Mouse (Mus musculus): ENCODE results near the gene Fastkd2. TPM values are rescaled to one million over a fixed set of nuclear protein-coding genes. Genes with fewer than 3 reads are reported as not detected.

The Fastkd2 gene
- total RNA-seq (2014; rRNA removed) (12.7 and 16.3 TPM in 2 replicates), polyA plus RNA-seq (2015; fragmentation: Nextera tagmentation; extraction: Ambion mirVana) (23.9 and 24.2 TPM in 2 replicates)

DNA sequence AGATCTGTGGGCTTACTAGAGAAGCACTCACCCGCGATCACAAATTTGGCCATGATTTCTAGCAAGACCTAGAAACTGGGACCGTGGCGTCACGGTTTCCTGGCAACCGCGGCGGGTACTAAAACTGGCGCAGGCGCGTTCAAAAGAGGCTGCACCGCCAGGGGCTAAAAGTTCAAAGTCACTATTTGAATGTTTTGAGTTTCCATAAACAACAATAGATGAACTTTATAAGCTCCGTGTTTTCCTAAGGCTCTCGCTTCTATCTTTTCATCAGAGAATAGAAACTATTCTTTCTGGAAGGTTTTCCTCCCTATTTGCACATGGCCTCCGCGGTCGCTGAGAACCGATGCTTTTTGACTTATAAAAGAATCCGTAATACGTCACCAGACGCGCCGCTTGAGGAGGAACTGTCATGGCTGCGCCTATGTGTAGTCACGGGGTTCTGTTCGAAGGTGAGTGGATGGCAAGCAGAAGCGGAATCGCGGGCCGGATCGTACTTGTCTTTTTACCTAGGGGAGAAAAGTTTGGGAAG, at the start of gene Fastkd2, which contains the start of gene Mdh1b:
Gene Fastkd2 (plus strand): TSS at position 375 of the 532 bp plus-strand sequence.
Gene Mdh1b (minus strand): TSS at position 79 of the 532 bp plus-strand sequence.
- no peak within 1 kb of the TSS; the same call in 1 of the 2 replicates for H3K27ac ChIP-seq (ENCODE audit: low read depth, low read length)
- H3K9me3 ChIP-seq (ENCODE audit: low read length) = no peaks in the 10 kb centered on the region
- peaks cover 18% of the 10 kb centered on the region; the same call in 1 of the 2 replicates for H3K4me1 ChIP-seq (ENCODE audit: insufficient read depth, low read length)
- under 1% methylated on average over 31 of the region's 31 CpGs for WGBS
- H3K4me2 ChIP-seq (ENCODE audit: low read depth, low read length, poor library complexity, severe bottlenecking) = peak within 1 kb of the TSS; percentile 57
- peak within 1 kb of the TSS; percentile 74 for H3K9ac ChIP-seq (replicated peaks; ENCODE audit: low read length, poor library complexity, severe bottlenecking)
- DNase-seq (ENCODE audit: low spot score) (peak; percentile 97), ATAC-seq (ENCODE audit: low FRiP score) (peak; percentile 97)
- peak within 1 kb of the TSS; percentile 65 for H3K4me3 ChIP-seq (ENCODE audit: low read depth, low read length)
- no peak for TF ChIP-seq CTCF (IDR thresholded peaks at IDR 0.05)
- H3K36me3 ChIP-seq (ENCODE audit: insufficient read depth, low read length) = no peaks in the 10 kb centered on the region
- no peaks in the 10 kb centered on the region for H3K27me3 ChIP-seq (ENCODE audit: insufficient read depth, low read length)

DNA sequence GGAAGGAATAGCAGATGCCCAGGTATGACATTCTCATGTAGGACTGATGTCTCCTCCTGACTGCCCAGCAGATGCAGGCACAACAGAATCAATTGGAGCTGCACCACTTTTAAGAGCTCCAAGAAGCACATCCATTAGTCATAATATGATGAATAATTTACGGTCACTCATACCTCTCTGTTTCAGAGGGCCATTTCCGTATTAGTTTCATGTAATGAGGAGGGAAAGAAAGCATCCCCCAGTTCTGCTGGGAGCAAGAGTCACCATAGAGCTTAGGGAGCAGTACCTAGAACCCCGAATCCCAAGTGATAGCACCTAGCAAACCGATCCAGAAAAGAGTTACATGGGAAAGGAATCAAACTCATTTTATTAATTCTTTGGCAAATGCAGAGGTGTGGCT, 43.6 kb upstream of the Fastkd2 start, which contains the start of gene Dytn:
Gene Dytn (minus strand): TSS at position 101 of the 400 bp plus-strand sequence.
- no peaks in the 10 kb centered on the region for H3K27me3 ChIP-seq (ENCODE audit: insufficient read depth, low read length)
- H3K4me2 ChIP-seq (ENCODE audit: low read depth, low read length, poor library complexity, severe bottlenecking) = no peak within 1 kb of the TSS
- H3K4me1 ChIP-seq (ENCODE audit: insufficient read depth, low read length) = no peaks in the 10 kb centered on the region
- H3K36me3 ChIP-seq (ENCODE audit: insufficient read depth, low read length) = no peaks in the 10 kb centered on the region
- H3K9me3 ChIP-seq (ENCODE audit: low read length) = no peaks in the 10 kb centered on the region
- no peak within 1 kb of the TSS for H3K27ac ChIP-seq (ENCODE audit: low read depth, low read length)
- ATAC-seq (ENCODE audit: low FRiP score) (no peak), DNase-seq (ENCODE audit: low spot score) (no peak)
- 88% methylated on average over 4 of the region's 4 CpGs for WGBS
- TF ChIP-seq CTCF (IDR thresholded peaks at IDR 0.05) = no peak
- H3K4me3 ChIP-seq (ENCODE audit: low read depth, low read length) = no peak within 1 kb of the TSS
- no peak within 1 kb of the TSS for H3K9ac ChIP-seq (replicated peaks; ENCODE audit: low read length, poor library complexity, severe bottlenecking)

DNA sequence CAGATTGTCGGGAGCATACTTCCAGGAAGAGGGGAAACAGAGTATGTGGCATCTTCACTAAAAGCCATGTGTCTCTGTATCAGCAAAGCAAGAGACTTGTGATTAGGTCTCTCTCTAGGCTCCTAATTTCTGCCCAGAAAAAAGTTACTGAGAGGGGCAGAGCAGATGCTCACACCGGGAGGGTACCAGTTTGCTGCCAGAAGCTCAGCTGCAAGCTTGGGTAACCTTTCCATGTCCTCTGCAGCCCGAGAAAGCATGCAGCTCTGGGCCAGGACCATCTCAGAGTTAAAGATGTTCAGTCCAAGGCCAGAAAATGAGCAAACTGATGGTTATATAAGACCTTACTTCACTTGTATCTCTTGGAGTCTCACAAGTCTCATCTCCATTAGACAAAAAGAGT, 33.6 kb upstream of the Fastkd2 start:
- peak; percentile 41 for DNase-seq (ENCODE audit: low spot score)
- Histone ChIP-seq H3K27ac (ENCODE audit: low read depth, low read length) (no peak overlapping the region), H3K4me1 (ENCODE audit: insufficient read depth, low read length) (no peaks in the 10 kb centered on the region), H3K9ac (replicated peaks; ENCODE audit: low read length, poor library complexity, severe bottlenecking) (no peak overlapping the region), H3K27me3 (ENCODE audit: insufficient read depth, low read length) (no peaks in the 10 kb centered on the region), H3K9me3 (ENCODE audit: low read length) (no peaks in the 10 kb centered on the region), H3K4me2 (ENCODE audit: low read depth, low read length, poor library complexity, severe bottlenecking) (no peak overlapping the region), H3K4me3 (ENCODE audit: low read depth, low read length) (no peak overlapping the region), H3K36me3 (ENCODE audit: insufficient read depth, low read length) (no peaks in the 10 kb centered on the region)
- 72% methylated on average over 3 of the region's 3 CpGs for WGBS
- no peak for TF ChIP-seq CTCF (IDR thresholded peaks at IDR 0.05)
- no peak for ATAC-seq (ENCODE audit: low FRiP score)

DNA sequence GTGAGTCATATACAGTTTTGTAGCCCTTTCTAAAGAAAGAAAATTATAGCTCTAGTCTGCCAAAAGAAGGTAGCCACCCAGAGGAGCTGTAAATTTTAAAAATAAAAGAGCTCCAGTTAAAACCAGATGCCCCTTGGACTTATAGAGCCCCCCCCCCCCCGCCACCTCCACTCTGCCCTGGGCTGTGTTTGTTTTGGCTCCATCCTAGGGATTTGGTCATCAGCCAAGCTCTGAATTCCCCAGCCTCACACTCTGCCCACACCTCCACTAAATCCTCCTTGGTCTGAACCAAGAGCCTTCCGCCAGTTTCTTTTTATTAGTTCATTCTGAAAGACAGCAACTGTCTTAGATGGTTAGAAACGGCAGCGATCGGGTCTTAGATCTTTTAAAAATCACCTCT, 24.7 kb upstream of the Fastkd2 start:
- no peak overlapping the region for H3K9ac ChIP-seq (replicated peaks; ENCODE audit: low read length, poor library complexity, severe bottlenecking)
- H3K27ac ChIP-seq (ENCODE audit: low read depth, low read length) = no peak overlapping the region
- no peak overlapping the region for H3K4me2 ChIP-seq (ENCODE audit: low read depth, low read length, poor library complexity, severe bottlenecking)
- H3K27me3 ChIP-seq (ENCODE audit: insufficient read depth, low read length) = no peaks in the 10 kb centered on the region
- WGBS = 52% methylated on average over 5 of the region's 5 CpGs
- no peaks in the 10 kb centered on the region for H3K36me3 ChIP-seq (ENCODE audit: insufficient read depth, low read length)
- H3K9me3 ChIP-seq (ENCODE audit: low read length) = no peaks in the 10 kb centered on the region
- TF ChIP-seq CTCF (IDR thresholded peaks at IDR 0.05) = no peak
- ATAC-seq (ENCODE audit: low FRiP score) (no peak), DNase-seq (ENCODE audit: low spot score) (no peak)
- H3K4me1 ChIP-seq (ENCODE audit: insufficient read depth, low read length) = no peaks in the 10 kb centered on the region
- no peak overlapping the region for H3K4me3 ChIP-seq (ENCODE audit: low read depth, low read length)

DNA sequence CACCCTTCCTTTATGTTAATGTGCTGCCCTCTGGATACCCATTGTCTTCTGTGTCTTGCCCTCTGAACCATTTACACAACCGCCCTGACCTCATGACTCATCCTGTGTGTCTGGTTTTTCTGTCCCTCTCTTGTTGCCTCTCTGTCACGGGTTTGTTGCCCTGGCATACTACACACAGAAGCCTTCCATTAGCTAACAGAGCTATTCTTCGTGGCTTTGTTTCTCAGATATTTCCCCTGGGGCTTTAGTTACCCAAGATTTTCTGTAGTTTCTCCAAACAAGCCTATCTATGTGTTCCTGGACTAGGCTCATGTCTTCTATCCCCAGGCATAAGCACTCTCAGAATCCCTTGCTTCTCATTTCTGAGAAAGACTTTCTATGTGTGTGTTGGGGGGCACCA, 21.5 kb upstream of the Fastkd2 start:
- DNase-seq (ENCODE audit: low spot score) = no peak
- Histone ChIP-seq H3K27me3 (ENCODE audit: insufficient read depth, low read length) (no peaks in the 10 kb centered on the region), H3K9ac (replicated peaks; ENCODE audit: low read length, poor library complexity, severe bottlenecking) (no peak overlapping the region), H3K27ac (ENCODE audit: low read depth, low read length) (no peak overlapping the region), H3K9me3 (ENCODE audit: low read length) (no peaks in the 10 kb centered on the region), H3K4me2 (ENCODE audit: low read depth, low read length, poor library complexity, severe bottlenecking) (no peak overlapping the region), H3K4me1 (ENCODE audit: insufficient read depth, low read length) (no peaks in the 10 kb centered on the region), H3K36me3 (ENCODE audit: insufficient read depth, low read length) (no peaks in the 10 kb centered on the region), H3K4me3 (ENCODE audit: low read depth, low read length) (no peak overlapping the region)
- no peak for ATAC-seq (ENCODE audit: low FRiP score)
- TF ChIP-seq CTCF (IDR thresholded peaks at IDR 0.05) = no peak
- 75% methylated on average over 3 of the region's 3 CpGs for WGBS

DNA sequence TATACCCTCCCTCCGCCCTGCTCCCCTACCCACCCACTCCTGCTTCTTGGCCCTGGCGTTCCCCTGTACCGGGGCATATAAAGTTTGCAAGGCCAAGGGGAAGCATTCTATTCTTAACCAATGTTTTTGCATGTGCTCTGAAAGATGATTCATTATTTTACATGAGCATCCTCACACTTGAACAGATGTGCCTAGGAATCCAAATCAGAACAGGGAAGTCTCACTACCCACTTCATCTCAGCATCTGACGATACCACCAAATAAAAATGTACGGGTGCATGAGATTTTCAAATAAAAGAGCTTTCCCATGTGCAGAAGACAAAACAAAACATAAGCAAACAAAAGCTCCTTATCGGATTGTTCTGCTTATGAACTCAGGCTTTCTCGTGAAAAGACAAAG, 10.3 kb upstream of the Fastkd2 start:
- H3K27ac ChIP-seq (ENCODE audit: low read depth, low read length) = no peak overlapping the region
- no peaks in the 10 kb centered on the region for H3K9me3 ChIP-seq (ENCODE audit: low read length)
- 70% methylated on average over 7 of the region's 7 CpGs for WGBS
- no peaks in the 10 kb centered on the region for H3K36me3 ChIP-seq (ENCODE audit: insufficient read depth, low read length)
- DNase-seq (ENCODE audit: low spot score) = no peak
- no peak overlapping the region for H3K9ac ChIP-seq (replicated peaks; ENCODE audit: low read length, poor library complexity, severe bottlenecking)
- no peak for TF ChIP-seq CTCF (IDR thresholded peaks at IDR 0.05)
- no peak for ATAC-seq (ENCODE audit: low FRiP score)
- no peaks in the 10 kb centered on the region for H3K27me3 ChIP-seq (ENCODE audit: insufficient read depth, low read length)
- no peak overlapping the region for H3K4me2 ChIP-seq (ENCODE audit: low read depth, low read length, poor library complexity, severe bottlenecking)
- no peak overlapping the region for H3K4me3 ChIP-seq (ENCODE audit: low read depth, low read length)
- H3K4me1 ChIP-seq (ENCODE audit: insufficient read depth, low read length) = no peaks in the 10 kb centered on the region

All from midbrain, postnatal 0 days (tissue).